10 mouse cellular contexts compared by ENCODE assay signal in genomic region chr5:52411567-52411966, GRCm38 (mm10). TPM values are rescaled to one million over a fixed set of nuclear protein-coding genes. Genes with fewer than 3 reads are reported as not detected.
A peak's percentile ranks its signal among the peaks of the same experiment; 100 is the strongest.
DNase-seq lines count a peak whose midpoint lies in the region; ATAC-seq lines count a peak whose summit lies in the region.
"Had no signal": no experiment of that assay in that cellular context is flagged by ENCODE, and none has a peak within 500 bp of the region (broad histone marks: within the 10 kb centered on the region; RNA-seq: fewer than 3 reads in every experiment).

No protein-coding gene starts in this region.

- 68% methylated on average over 3 of the region's 3 CpGs for WGBS in hindbrain, embryonic 12.5 days
- WGBS in hindbrain, embryonic 16.5 days, result 74% methylated on average over 3 of the region's 3 CpGs

- peak; percentile 25 for DNase-seq in thymus, postnatal 4 days
- no peak for DNase-seq in thymus, postnatal 36 days
- peak; percentile 38 to 45 for DNase-seq in kidney, postnatal 25 days
- DNase-seq in yolk sac, embryonic 10.5 days (ENCODE audit: low spot score), result peak; percentile 19
- DNase-seq in gastrocnemius, postnatal 25 days, result no peak
- no peak for DNase-seq in MN1 (ENCODE audit: low spot score)

- no peak overlapping the region for H3K27ac ChIP-seq in hindbrain, embryonic 12.5 days
- no peak overlapping the region for H3K27ac ChIP-seq in hindbrain, embryonic 16.5 days (ENCODE audit: low read depth, low read length)
- H3K27ac ChIP-seq: intestine, embryonic 15.5 days; liver, embryonic 14.5 days had no signal

- peaks cover 9% of the 10 kb centered on the region; the same call in 1 of the 2 replicates for H3K4me1 ChIP-seq in hindbrain, embryonic 12.5 days
- H3K4me1 ChIP-seq in hindbrain, embryonic 16.5 days (ENCODE audit: control insufficient read depth, insufficient read depth, low read depth, low read length), result no peaks in the 10 kb centered on the region; the same call in none of the 2 replicates
- H3K4me1 ChIP-seq: intestine, embryonic 15.5 days had no signal

- no peaks in the 10 kb centered on the region for H3K36me3 ChIP-seq in hindbrain, embryonic 12.5 days
- H3K36me3 ChIP-seq in hindbrain, embryonic 16.5 days (ENCODE audit: control insufficient read depth, insufficient read depth, low read length), result no peaks in the 10 kb centered on the region
- H3K36me3 ChIP-seq: intestine, embryonic 15.5 days had no signal

- no peak overlapping the region for H3K9ac ChIP-seq in hindbrain, embryonic 12.5 days
- no peak overlapping the region for H3K9ac ChIP-seq in hindbrain, embryonic 16.5 days (ENCODE audit: low read depth, low read length)
- H3K9ac ChIP-seq: intestine, embryonic 15.5 days; liver, embryonic 14.5 days had no signal

- ATAC-seq in hindbrain, embryonic 12.5 days (ENCODE audit: low FRiP score), result 0 out of 2 replicates have a peak, but pooled peaks have one; percentile 14
- ATAC-seq in hindbrain, embryonic 16.5 days, result no peak
- ATAC-seq: intestine, embryonic 15.5 days had no signal

- H3K27me3 ChIP-seq in hindbrain, embryonic 12.5 days, result no peaks in the 10 kb centered on the region
- no peaks in the 10 kb centered on the region for H3K27me3 ChIP-seq in hindbrain, embryonic 16.5 days (replicated peaks; ENCODE audit: control insufficient read depth, insufficient read depth, low read length)
- H3K27me3 ChIP-seq: intestine, embryonic 15.5 days had no signal

- H3K4me2 ChIP-seq in hindbrain, embryonic 12.5 days (replicated peaks), result no peak overlapping the region
- H3K4me2 ChIP-seq in hindbrain, embryonic 16.5 days (ENCODE audit: low read length), result no peak overlapping the region
- H3K4me2 ChIP-seq: intestine, embryonic 15.5 days had no signal

- H3K4me3 ChIP-seq in hindbrain, embryonic 12.5 days, result no peak overlapping the region
- no peak overlapping the region for H3K4me3 ChIP-seq in hindbrain, embryonic 16.5 days (ENCODE audit: low read length)
- H3K4me3 ChIP-seq: intestine, embryonic 15.5 days had no signal

- no peaks in the 10 kb centered on the region for H3K9me3 ChIP-seq in hindbrain, embryonic 12.5 days (replicated peaks)
- no peaks in the 10 kb centered on the region for H3K9me3 ChIP-seq in hindbrain, embryonic 16.5 days (ENCODE audit: control insufficient read depth, low read length)
- H3K9me3 ChIP-seq: intestine, embryonic 15.5 days had no signal

RNA-seq across cellular contexts. Expression of gene Sod3, which starts 48.0 kb away (rescaled TPM):
- 0.46 and 0.70 TPM in 2 replicates for polyA plus RNA-seq in hindbrain, embryonic 12.5 days (2016; fragmentation: Nextera tagmentation; extraction: Ambion mirVana)
- 4.3 and 5.6 TPM in 2 replicates for polyA plus RNA-seq in hindbrain, embryonic 16.5 days (2015; fragmentation: Nextera tagmentation; extraction: Ambion mirVana)
- total RNA-seq in gastrocnemius, postnatal 25 days (2021), result 1 to 10 TPM; 4.2 to 9.8 TPM

RNA-seq across cellular contexts. Expression of gene Ccdc149, which starts 59.8 kb away (rescaled TPM):
- 5.1 and 6.1 TPM in 2 replicates for polyA plus RNA-seq in hindbrain, embryonic 12.5 days (2016; fragmentation: Nextera tagmentation; extraction: Ambion mirVana)
- 15.0 and 15.4 TPM in 2 replicates for polyA plus RNA-seq in hindbrain, embryonic 16.5 days (2015; fragmentation: Nextera tagmentation; extraction: Ambion mirVana)
- total RNA-seq in gastrocnemius, postnatal 25 days (2021), result 1 to 10 TPM; 1.8 to 2.0 TPM

Comparison
In these comparisons a context has a peak if more than half of its experiments do, and no peak if none do; other contexts are left out.
1. DNase-seq: peak in thymus, postnatal 4 days (single experiment), kidney, postnatal 25 days (2 of 2) and yolk sac, embryonic 10.5 days (single experiment); none in thymus, postnatal 36 days (0 of 2), gastrocnemius, postnatal 25 days (single experiment) and MN1 (single experiment).